Mouse (Mus musculus) intestine, embryonic 15.5 days (tissue): ENCODE measurements around the gene Cnga4. TPM values are rescaled to one million over a fixed set of nuclear protein-coding genes. Genes with fewer than 3 reads are reported as not detected.

Source experiments
- polyA plus RNA-seq: library from polyadenylated mRNA; unstranded; fragments of >200 nt; fragmentation: Nextera tagmentation; extraction: Ambion mirVana; gene quantifications from 2 replicates; pipeline ENCODE4 v1.2.1, GENCODE M21; 2015

Cnga4 gene
- polyA plus RNA-seq, 1 experiment from 2014 or later: not detected

Other genes with a start within 250 kb of the Cnga4 start
- gene Olfr684, start 240.9 kb upstream of the Cnga4 start, polyA plus RNA-seq: not detected in 2 replicates
- gene Olfr685, start 218.6 kb upstream of the Cnga4 start, polyA plus RNA-seq: not detected in 2 replicates
- gene Olfr686, start 197.1 kb upstream of the Cnga4 start, polyA plus RNA-seq: not detected in 2 replicates
- gene Olfr688, start 116.5 kb upstream of the Cnga4 start, polyA plus RNA-seq: not detected in 2 replicates
- not detected in 2 replicates for gene Olfr689, start 93.4 kb upstream of the Cnga4 start, polyA plus RNA-seq
- gene Olfr690, start 70.5 kb upstream of the Cnga4 start, polyA plus RNA-seq: not detected in 2 replicates
- gene Olfr691, start 62.3 kb upstream of the Cnga4 start, polyA plus RNA-seq: not detected in 2 replicates
- gene Olfr692, start 36.3 kb upstream of the Cnga4 start, polyA plus RNA-seq: not detected in 2 replicates
- not detected in 2 replicates for gene Gm5901, start 29.5 kb upstream of the Cnga4 start, polyA plus RNA-seq
- 39.6 and 45.9 TPM in 2 replicates for gene Fam160a2, start 4.5 kb upstream of the Cnga4 start, polyA plus RNA-seq
- 0.08 and 0.24 TPM in 2 replicates for gene Cckbr, start 21.2 kb downstream of the Cnga4 start, polyA plus RNA-seq
- 93.1 and 95.0 TPM in 2 replicates for gene Cavin3, start 77.7 kb downstream of the Cnga4 start, polyA plus RNA-seq
- 29.0 and 29.4 TPM in 2 replicates for gene Smpd1, start 149.8 kb downstream of the Cnga4 start, polyA plus RNA-seq
- gene Apbb1, start 177.1 kb downstream of the Cnga4 start, polyA plus RNA-seq: 36.6 and 37.8 TPM in 2 replicates
- 3.8 and 4.8 TPM in 2 replicates for gene Hpx, start 195.6 kb downstream of the Cnga4 start, polyA plus RNA-seq
- 21.4 and 24.7 TPM in 2 replicates for gene Trim3, start 229.0 kb downstream of the Cnga4 start, polyA plus RNA-seq
- gene Timm10b, start 235.5 kb downstream of the Cnga4 start, polyA plus RNA-seq: 203 and 227 TPM in 2 replicates
- gene Arfip2, start 235.8 kb downstream of the Cnga4 start, polyA plus RNA-seq: 66.0 and 72.7 TPM in 2 replicates
- 16.2 and 39.5 TPM in 2 replicates for gene Gm45799, start 236.0 kb downstream of the Cnga4 start, polyA plus RNA-seq
- gene Dnhd1, start 246.3 kb downstream of the Cnga4 start, polyA plus RNA-seq: 0.44 and 0.80 TPM in 2 replicates